ENCODE assay signal across 20 mouse cellular contexts in genomic region chr2:101830186-101830915, GRCm38 (mm10). TPM values are rescaled to one million over a fixed set of nuclear protein-coding genes. Genes with fewer than 3 reads are reported as not detected.
A peak's percentile ranks its signal among the peaks of the same experiment; 100 is the strongest.
DNase-seq lines count a peak whose midpoint lies in the region; ATAC-seq and TF ChIP-seq lines count a peak whose summit lies in the region.
"Had no signal": no experiment of that assay in that cellular context is flagged by ENCODE, and none has a peak within 500 bp of the region (broad histone marks: within the 10 kb centered on the region; RNA-seq: fewer than 3 reads in every experiment).

No protein-coding gene starts in this region.

- H3K9ac ChIP-seq in forebrain, embryonic 13.5 days = no peak overlapping the region
- no peak overlapping the region for H3K9ac ChIP-seq in kidney, postnatal 0 days (ENCODE audit: low read depth, low read length)
- H3K9ac ChIP-seq in intestine, postnatal 0 days (ENCODE audit: low read depth, low read length) = no peak overlapping the region
- H3K9ac ChIP-seq: forebrain, embryonic 12.5 days; hindbrain, embryonic 13.5 days; limb, embryonic 13.5 days; liver, embryonic 13.5 days had no signal

- ATAC-seq in forebrain, embryonic 13.5 days = no peak
- ATAC-seq in kidney, postnatal 0 days (replicated peaks; ENCODE audit: low FRiP score, low read depth) = no peak
- ATAC-seq in intestine, postnatal 0 days = no peak
- ATAC-seq: inflammation-experienced regulatory T-cells, adult 6 months had no signal

- no peak overlapping the region for H3K4me2 ChIP-seq in forebrain, embryonic 13.5 days
- no peak overlapping the region for H3K4me2 ChIP-seq in kidney, postnatal 0 days (ENCODE audit: low read length)
- H3K4me2 ChIP-seq in intestine, postnatal 0 days (replicated peaks; ENCODE audit: low read depth) = peak overlapping the region; percentile 35
- H3K4me2 ChIP-seq: forebrain, embryonic 12.5 days; hindbrain, embryonic 13.5 days; limb, embryonic 13.5 days; liver, embryonic 13.5 days had no signal

- H3K4me1 ChIP-seq in forebrain, embryonic 10.5 days = peaks cover 22% of the 10 kb centered on the region
- peaks cover 15% of the 10 kb centered on the region for H3K4me1 ChIP-seq in forebrain, embryonic 13.5 days
- peaks cover 25% of the 10 kb centered on the region for H3K4me1 ChIP-seq in kidney, postnatal 0 days (replicated peaks; ENCODE audit: insufficient read depth, low read length)
- H3K4me1 ChIP-seq in intestine, postnatal 0 days (replicated peaks; ENCODE audit: control insufficient read depth, insufficient read depth, low read length) = no peaks in the 10 kb centered on the region

- H3K36me3 ChIP-seq in forebrain, embryonic 10.5 days (replicated peaks) = no peaks in the 10 kb centered on the region
- no peaks in the 10 kb centered on the region for H3K36me3 ChIP-seq in forebrain, embryonic 13.5 days (ENCODE audit: poor library complexity, severe bottlenecking)
- H3K36me3 ChIP-seq in kidney, postnatal 0 days (ENCODE audit: insufficient read depth, low read length) = no peaks in the 10 kb centered on the region
- no peaks in the 10 kb centered on the region for H3K36me3 ChIP-seq in intestine, postnatal 0 days (ENCODE audit: control insufficient read depth, insufficient read depth)
- H3K36me3 ChIP-seq: forebrain, embryonic 12.5 days; hindbrain, embryonic 13.5 days; limb, embryonic 13.5 days; liver, embryonic 13.5 days; midbrain, embryonic 10.5 days had no signal

- 72% methylated on average over 9 of the region's 9 CpGs for WGBS in forebrain, embryonic 10.5 days
- 49% methylated on average over 9 of the region's 9 CpGs for WGBS in forebrain, embryonic 13.5 days
- 32% methylated on average over 9 of the region's 9 CpGs for WGBS in kidney, postnatal 0 days
- WGBS in intestine, postnatal 0 days = 21% methylated on average over 9 of the region's 9 CpGs

- H3K4me3 ChIP-seq in forebrain, embryonic 10.5 days = no peak overlapping the region
- no peak overlapping the region for H3K4me3 ChIP-seq in forebrain, embryonic 13.5 days
- H3K4me3 ChIP-seq in kidney, postnatal 0 days (replicated peaks; ENCODE audit: low read depth, low read length) = no peak overlapping the region
- H3K4me3 ChIP-seq in intestine, postnatal 0 days (ENCODE audit: low read depth, low read length) = no peak overlapping the region
- H3K4me3 ChIP-seq: forebrain, embryonic 12.5 days; hindbrain, embryonic 13.5 days; limb, embryonic 13.5 days; liver, embryonic 13.5 days; midbrain, embryonic 10.5 days had no signal

- H3K9me3 ChIP-seq in forebrain, embryonic 10.5 days = no peaks in the 10 kb centered on the region
- H3K9me3 ChIP-seq in forebrain, embryonic 13.5 days (replicated peaks) = no peaks in the 10 kb centered on the region
- no peaks in the 10 kb centered on the region for H3K9me3 ChIP-seq in kidney, postnatal 0 days (replicated peaks; ENCODE audit: low read length)
- no peaks in the 10 kb centered on the region for H3K9me3 ChIP-seq in intestine, postnatal 0 days (ENCODE audit: control insufficient read depth)
- H3K9me3 ChIP-seq: forebrain, embryonic 12.5 days; hindbrain, embryonic 13.5 days; limb, embryonic 13.5 days; liver, embryonic 13.5 days; midbrain, embryonic 10.5 days had no signal

- no peaks in the 10 kb centered on the region for H3K27me3 ChIP-seq in forebrain, embryonic 10.5 days (ENCODE audit: poor library complexity, severe bottlenecking)
- no peaks in the 10 kb centered on the region for H3K27me3 ChIP-seq in forebrain, embryonic 13.5 days
- no peaks in the 10 kb centered on the region for H3K27me3 ChIP-seq in kidney, postnatal 0 days (ENCODE audit: insufficient read depth, low read length)
- no peaks in the 10 kb centered on the region for H3K27me3 ChIP-seq in intestine, postnatal 0 days (replicated peaks; ENCODE audit: control insufficient read depth, insufficient read depth, low read length)
- H3K27me3 ChIP-seq: forebrain, embryonic 12.5 days; hindbrain, embryonic 13.5 days; limb, embryonic 13.5 days; liver, embryonic 13.5 days had no signal

- 0 out of 2 replicates have a peak overlapping the region, but pooled peaks have one; percentile 17 for H3K27ac ChIP-seq in forebrain, embryonic 10.5 days
- H3K27ac ChIP-seq in forebrain, embryonic 13.5 days = no peak overlapping the region
- peak overlapping the region; percentile 39; the same call in 1 of the 2 replicates for H3K27ac ChIP-seq in kidney, postnatal 0 days
- peak overlapping the region; percentile 67 for H3K27ac ChIP-seq in intestine, postnatal 0 days (ENCODE audit: low read depth, low read length)
- H3K27ac ChIP-seq: forebrain, embryonic 12.5 days; hindbrain, embryonic 13.5 days; limb, embryonic 13.5 days; liver, embryonic 13.5 days; macrophage; midbrain, embryonic 10.5 days had no signal

- no peak for TF ChIP-seq CTCF in kidney, postnatal 0 days (IDR thresholded peaks at IDR 0.05; ENCODE audit: low read depth)
- no peak for TF ChIP-seq CTCF in intestine, postnatal 0 days (IDR thresholded peaks at IDR 0.05; ENCODE audit: low read depth)

- no peak for DNase-seq in forebrain, embryonic 10.5 days (ENCODE audit: extremely low spot score, low spot score)
- peak; percentile 52 for DNase-seq in kidney, postnatal 0 days (ENCODE audit: low spot score)
- DNase-seq in kidney, adult 18-20 months = no peak
- DNase-seq in lung, postnatal 36 days = peak; percentile 58
- no peak for DNase-seq in spleen, adult 12 weeks (ENCODE audit: low spot score)
- DNase-seq: adrenal gland, postnatal 36 days; cerebellum, adult 18-20 months; cerebellum, postnatal 25 days; gastrocnemius, postnatal 36 days; heart, postnatal 10 days; liver, embryonic 13.5 days; thymus, postnatal 25 days had no signal

RNA-seq across cellular contexts. Expression of gene Prr5l, which starts 52.5 kb away (rescaled TPM):
- polyA plus RNA-seq in forebrain, embryonic 10.5 days (2016; fragmentation: Nextera tagmentation; extraction: Ambion mirVana) = 24.4 and 25.4 TPM in 2 replicates
- 8.7 and 11.6 TPM in 2 replicates for polyA plus RNA-seq in forebrain, embryonic 13.5 days (2015; fragmentation: Nextera tagmentation; extraction: Ambion mirVana)
- polyA plus RNA-seq in kidney, postnatal 0 days (2015; fragmentation: Nextera tagmentation; extraction: Ambion mirVana) = 38.1 and 48.5 TPM in 2 replicates
- 36.4 and 41.8 TPM in 2 replicates for polyA plus RNA-seq in intestine, postnatal 0 days (2015; fragmentation: Nextera tagmentation; extraction: Ambion mirVana)

RNA-seq across cellular contexts. Expression of gene Commd9, which starts 55.7 kb away (rescaled TPM):
- 59.2 and 62.2 TPM in 2 replicates for polyA plus RNA-seq in forebrain, embryonic 10.5 days (2016; fragmentation: Nextera tagmentation; extraction: Ambion mirVana)
- 86.8 and 91.1 TPM in 2 replicates for polyA plus RNA-seq in forebrain, embryonic 13.5 days (2015; fragmentation: Nextera tagmentation; extraction: Ambion mirVana)
- 73.1 and 74.3 TPM in 2 replicates for polyA plus RNA-seq in kidney, postnatal 0 days (2015; fragmentation: Nextera tagmentation; extraction: Ambion mirVana)
- 81.6 and 83.3 TPM in 2 replicates for polyA plus RNA-seq in intestine, postnatal 0 days (2015; fragmentation: Nextera tagmentation; extraction: Ambion mirVana)

Comparison
In these comparisons a context has a peak if more than half of its experiments do, and no peak if none do; other contexts are left out.
1. DNase-seq: peak in kidney, postnatal 0 days (single experiment) and lung, postnatal 36 days (single experiment); none in forebrain, embryonic 10.5 days (single experiment), kidney, adult 18-20 months (single experiment) and spleen, adult 12 weeks (single experiment).